Mouse (Mus musculus) embryonic facial prominence, embryonic 14.5 days (tissue): ENCODE measurements around the gene Irak3. TPM values are rescaled to one million over a fixed set of nuclear protein-coding genes. Genes with fewer than 3 reads are reported as not detected.
A peak's percentile ranks its signal among the peaks of the same experiment; 100 is the strongest.

ENCODE experiments used
- ATAC-seq: fragments of 200-750 bp; cut with Nextera tagmentation; 2 replicates; pipeline ENCODE4 v1.8.0; 2017; ENCODE audit warnings: low read depth, moderate number of reproducible peaks, moderate TSS enrichment
- DNase-seq: peaks from one replicate; pipeline ENCODE4 v3.0.0-alpha.2; 2015; ENCODE audit warnings: low spot score
- H3K27ac ChIP-seq: fragments of 300-500 bp; sonication (generic); replicated peaks from 2 replicates; pipeline ENCODE4 v1.5.1; 2014; ENCODE audit warnings: low read depth, mild to moderate bottlenecking, low read length, moderate library complexity
- H3K27me3 ChIP-seq: fragments of 300-500 bp; sonication (generic); replicated peaks from 2 replicates; pipeline ENCODE4 v1.6.1; 2014; ENCODE audit warnings: low read length; ENCODE audit not compliant: control insufficient read depth, insufficient read depth
- H3K36me3 ChIP-seq: fragments of 300-500 bp; sonication (generic); 2 replicates; pipeline ENCODE4 v1.6.1; 2014; ENCODE audit warnings: low read length, mixed read lengths; ENCODE audit not compliant: control insufficient read depth, insufficient read depth
- H3K4me1 ChIP-seq: fragments of 300-500 bp; sonication (generic); 2 replicates; pipeline ENCODE4 v1.6.1; 2014; ENCODE audit warnings: antibody characterized with exemption, low read length; ENCODE audit not compliant: control insufficient read depth, insufficient read depth
- H3K4me2 ChIP-seq: fragments of 300-500 bp; sonication (generic); 2 replicates; pipeline ENCODE4 v1.6.1; 2014; ENCODE audit warnings: low read depth, mild to moderate bottlenecking, low read length, moderate library complexity, mixed read lengths
- H3K4me3 ChIP-seq: fragments of 300-500 bp; sonication (generic); 2 replicates; pipeline ENCODE4 v1.5.1; 2014; ENCODE audit warnings: low read depth, mild to moderate bottlenecking, low read length
- H3K9ac ChIP-seq: fragments of 300-500 bp; sonication (generic); 2 replicates; pipeline ENCODE4 v1.6.1; 2014; ENCODE audit warnings: low read depth, mild to moderate bottlenecking, low read length, moderate library complexity, mixed read lengths
- H3K9me3 ChIP-seq: fragments of 300-500 bp; sonication (generic); 2 replicates; pipeline ENCODE4 v1.6.1; 2016; ENCODE audit warnings: low read length; ENCODE audit not compliant: control insufficient read depth
- WGBS: fragments of 180-500 bp; shearing (Covaris S2); extraction: QIAGEN DNeasy Blood & Tissue Kit; methylation state at CpG from one replicate; pipeline ENCODE4 v1.1.7; 2014; 5-methylcytosine and 5-hydroxymethylcytosine counted together
- polyA plus RNA-seq: library from polyadenylated mRNA; unstranded; fragments of >200 nt; fragmentation: Nextera tagmentation; extraction: Ambion mirVana; gene quantifications from 2 replicates; pipeline ENCODE4 v1.2.1, GENCODE M21; 2014

Irak3 gene
- polyA plus RNA-seq = 4.1 and 4.2 TPM in 2 replicates

DNA sequence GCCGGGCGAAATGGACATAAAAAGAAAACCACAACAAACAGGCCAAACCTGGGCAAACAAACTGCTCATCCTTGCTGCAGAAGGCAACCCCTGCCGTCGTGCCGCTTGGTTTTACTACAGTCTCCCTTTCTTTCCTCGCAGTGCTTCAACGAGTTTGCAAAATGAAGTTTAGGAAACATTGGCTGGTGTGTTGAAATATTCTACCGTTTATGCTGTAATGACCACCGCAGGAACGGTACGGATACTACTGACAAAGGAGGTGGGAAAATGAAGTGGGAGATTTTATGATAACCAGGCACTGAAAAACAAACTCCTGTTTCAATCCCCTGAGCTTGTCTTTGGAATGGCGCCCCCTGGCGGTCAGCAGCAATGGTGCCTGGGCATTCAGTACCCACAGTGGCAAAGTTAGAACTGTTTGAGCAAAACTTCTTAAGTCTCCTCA lies at the start of gene Irak3:
Gene Irak3, minus strand, starts transcription at position 170 of the 442 bp plus-strand sequence.
- Histone ChIP-seq H3K4me3 (peak within 1 kb of the TSS; percentile 57), H3K4me1 (no peaks in the 10 kb centered on the region), H3K36me3 (no peaks in the 10 kb centered on the region), H3K27ac (0 out of 2 replicates have a peak within 1 kb of the TSS, but pooled peaks have one; percentile 24), H3K4me2 (peak within 1 kb of the TSS; percentile 93), H3K27me3 (0 out of 2 replicates have a peak, but pooled peaks cover 9% of the 10 kb centered on the region), H3K9ac (peak within 1 kb of the TSS; percentile 67), H3K9me3 (no peaks in the 10 kb centered on the region)
- ATAC-seq (peak; percentile 56), DNase-seq (peak; percentile 86)
- WGBS = 2% methylated on average over 13 of the region's 13 CpGs

- Histone ChIP-seq H3K27ac (no peak overlapping the region), H3K4me3 (no peak overlapping the region), H3K4me1 (peaks cover 19% of the 10 kb centered on the region), H3K36me3 (no peaks in the 10 kb centered on the region), H3K9ac (no peak overlapping the region), H3K9me3 (no peaks in the 10 kb centered on the region), H3K27me3 (no peaks in the 10 kb centered on the region), H3K4me2 (no peak overlapping the region)
- no peak for DNase-seq
- ATAC-seq = no peak
- 36% methylated on average over 11 of the region's 11 CpGs for WGBS
Observed at GRCm38 (mm10) chr10:120250911-120251683, 49.2 kb upstream of the Irak3 start.

- WGBS = 23% methylated on average over 9 of the region's 9 CpGs
- no peak overlapping the region for H3K4me3 ChIP-seq
- peak overlapping the region; percentile 49 for H3K27ac ChIP-seq
- no peaks in the 10 kb centered on the region for H3K9me3 ChIP-seq
- H3K27me3 ChIP-seq = no peaks in the 10 kb centered on the region
- DNase-seq = peak; percentile 90
- peaks cover 27% of the 10 kb centered on the region for H3K4me1 ChIP-seq
- no peak overlapping the region for H3K9ac ChIP-seq
- H3K4me2 ChIP-seq = peak overlapping the region; percentile 27
- no peak for ATAC-seq
- no peaks in the 10 kb centered on the region for H3K36me3 ChIP-seq
Observed at GRCm38 (mm10) chr10:120246994-120247750, 45.2 kb upstream of the Irak3 start.

DNA sequence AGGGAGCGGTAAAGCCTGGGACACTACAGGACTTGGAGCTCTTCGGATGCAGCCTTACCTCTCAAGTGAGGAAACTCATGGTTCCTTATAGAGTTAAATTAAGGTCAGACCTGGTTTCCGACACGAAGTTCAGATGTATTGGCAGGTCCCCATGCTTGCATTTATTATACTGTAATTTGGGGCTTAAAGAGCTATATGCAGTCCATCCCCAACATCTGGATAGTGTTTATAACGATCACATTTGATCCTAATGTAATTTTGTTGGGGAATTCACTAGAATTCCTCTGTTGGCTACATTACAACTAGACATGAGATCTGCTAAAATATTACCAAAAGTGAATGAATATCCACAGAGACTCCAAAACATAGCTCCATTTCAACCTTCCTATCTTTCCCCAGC lies 43.8 kb upstream of the Irak3 start:
- 48% methylated on average over 5 of the region's 5 CpGs for WGBS
- no peaks in the 10 kb centered on the region for H3K27me3 ChIP-seq
- no peak overlapping the region for H3K9ac ChIP-seq
- peaks cover 23% of the 10 kb centered on the region for H3K4me1 ChIP-seq
- DNase-seq (peak; percentile 89), ATAC-seq (peak; percentile 54)
- no peaks in the 10 kb centered on the region for H3K9me3 ChIP-seq
- no peak overlapping the region for H3K4me3 ChIP-seq
- H3K27ac ChIP-seq = no peak overlapping the region
- H3K4me2 ChIP-seq = peak overlapping the region; percentile 27
- no peaks in the 10 kb centered on the region for H3K36me3 ChIP-seq

GRCm38 (mm10) chr10:120242421-120242820 lies 40.5 kb upstream of the Irak3 start:
- 31% methylated on average over 6 of the region's 6 CpGs for WGBS
- DNase-seq = no peak
- ATAC-seq = no peak
- H3K36me3 ChIP-seq = no peaks in the 10 kb centered on the region
- no peaks in the 10 kb centered on the region for H3K27me3 ChIP-seq
- H3K9ac ChIP-seq = no peak overlapping the region
- H3K4me3 ChIP-seq = no peak overlapping the region
- H3K4me1 ChIP-seq = peaks cover 23% of the 10 kb centered on the region
- no peak overlapping the region for H3K27ac ChIP-seq
- H3K4me2 ChIP-seq = no peak overlapping the region
- no peaks in the 10 kb centered on the region for H3K9me3 ChIP-seq

DNA sequence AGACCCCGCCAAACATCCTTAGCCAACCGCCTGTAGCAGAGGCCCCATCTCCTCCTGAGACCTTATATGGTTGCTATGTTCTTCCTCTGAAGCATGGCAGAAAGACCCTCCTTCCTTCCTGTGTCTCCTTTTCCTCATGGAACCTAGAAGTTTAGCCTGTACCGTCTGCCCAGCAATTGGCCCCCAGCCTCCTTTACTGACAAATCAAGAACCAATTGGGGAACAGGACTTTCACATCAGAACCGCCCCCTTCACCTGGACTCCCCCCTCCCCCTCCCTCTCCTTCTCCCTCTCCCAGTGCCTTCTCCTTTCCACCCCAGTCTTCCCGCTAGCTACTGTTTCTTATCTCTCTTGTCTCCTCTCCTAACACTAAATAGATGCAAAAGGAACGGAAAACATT lies 37.5 kb upstream of the Irak3 start:
- H3K27ac ChIP-seq = no peak overlapping the region
- H3K27me3 ChIP-seq = no peaks in the 10 kb centered on the region
- H3K36me3 ChIP-seq = no peaks in the 10 kb centered on the region
- WGBS = 70% methylated on average over 6 of the region's 6 CpGs
- H3K9ac ChIP-seq = no peak overlapping the region
- ATAC-seq (no peak), DNase-seq (no peak)
- no peak overlapping the region for H3K4me3 ChIP-seq
- H3K9me3 ChIP-seq = no peaks in the 10 kb centered on the region
- H3K4me1 ChIP-seq = peaks cover 9% of the 10 kb centered on the region
- no peak overlapping the region for H3K4me2 ChIP-seq

DNA sequence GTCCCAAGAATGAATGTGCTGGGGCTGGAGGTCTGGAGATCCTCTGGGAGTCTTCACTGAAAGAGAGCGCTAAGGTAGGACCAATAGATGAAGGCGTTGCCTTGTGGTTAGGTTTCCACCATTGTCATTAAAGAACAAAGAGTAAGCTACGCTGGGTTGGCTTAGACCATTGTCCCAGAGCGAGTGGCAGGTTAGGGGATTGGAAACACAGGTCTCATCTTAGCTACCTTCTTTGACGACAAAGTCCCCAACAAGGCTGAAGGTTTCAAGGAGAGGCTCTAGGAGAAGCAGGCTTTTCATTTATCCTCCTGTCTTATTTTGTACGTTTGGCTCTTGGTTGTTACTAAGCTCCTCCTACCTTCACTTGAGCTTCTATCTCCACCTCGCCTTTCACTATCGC lies 36.3 kb upstream of the Irak3 start:
- no peak overlapping the region for H3K4me3 ChIP-seq
- no peak for DNase-seq

GRCm38 (mm10) chr10:120236855-120237254 lies 34.9 kb upstream of the Irak3 start:
- no peak for ATAC-seq
- peak overlapping the region; percentile 25; the same call in 1 of the 2 replicates for H3K4me2 ChIP-seq

More for the DNA sequence above, 36.3 kb upstream of the Irak3 start:
- H3K27ac ChIP-seq = no peak overlapping the region
- H3K27me3 ChIP-seq = no peaks in the 10 kb centered on the region
- no peak for ATAC-seq
- no peak overlapping the region for H3K4me2 ChIP-seq
- H3K9me3 ChIP-seq = no peaks in the 10 kb centered on the region
- 90% methylated on average over 8 of the region's 8 CpGs for WGBS
- no peak overlapping the region for H3K9ac ChIP-seq
- H3K36me3 ChIP-seq = no peaks in the 10 kb centered on the region
- H3K4me1 ChIP-seq = peaks cover 9% of the 10 kb centered on the region

More at GRCm38 (mm10) chr10:120236855-120237254, 34.9 kb upstream of the Irak3 start:
- peak; percentile 51 for DNase-seq
- 54% methylated on average over 9 of the region's 9 CpGs for WGBS
- Histone ChIP-seq H3K9me3 (no peaks in the 10 kb centered on the region), H3K4me1 (no peaks in the 10 kb centered on the region), H3K27ac (0 out of 2 replicates have a peak overlapping the region, but pooled peaks have one; percentile 29), H3K36me3 (peaks cover 7% of the 10 kb centered on the region; the same call in 1 of the 2 replicates), H3K9ac (no peak overlapping the region), H3K27me3 (no peaks in the 10 kb centered on the region), H3K4me3 (no peak overlapping the region)
